Mouse (Mus musculus): ENCODE measurements around the gene R3hdm4.

R3hdm4 gene

DNA sequence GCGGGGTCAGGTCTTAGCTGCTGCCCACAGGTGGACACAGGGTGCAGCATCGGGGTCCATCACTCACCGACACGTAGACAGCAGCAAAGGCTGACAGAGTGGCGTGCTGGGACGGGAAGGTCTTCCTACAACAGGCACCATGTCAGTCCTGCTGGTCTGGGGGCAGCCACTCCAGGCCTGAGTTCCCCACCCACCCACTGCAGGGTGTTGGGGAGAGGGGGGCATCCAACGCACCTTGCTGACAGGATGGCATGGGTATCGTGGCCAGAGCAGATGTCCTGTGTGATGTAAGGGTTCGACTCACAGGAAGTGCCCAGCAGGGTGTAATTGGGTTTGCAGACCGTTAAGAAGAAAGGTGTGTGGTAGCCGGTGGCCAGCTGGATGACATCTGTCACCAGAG, 54.4 kb downstream of the R3hdm4 start:
- no peak for DNase-seq (ENCODE audit: inconsistent ontology term)

DNA sequence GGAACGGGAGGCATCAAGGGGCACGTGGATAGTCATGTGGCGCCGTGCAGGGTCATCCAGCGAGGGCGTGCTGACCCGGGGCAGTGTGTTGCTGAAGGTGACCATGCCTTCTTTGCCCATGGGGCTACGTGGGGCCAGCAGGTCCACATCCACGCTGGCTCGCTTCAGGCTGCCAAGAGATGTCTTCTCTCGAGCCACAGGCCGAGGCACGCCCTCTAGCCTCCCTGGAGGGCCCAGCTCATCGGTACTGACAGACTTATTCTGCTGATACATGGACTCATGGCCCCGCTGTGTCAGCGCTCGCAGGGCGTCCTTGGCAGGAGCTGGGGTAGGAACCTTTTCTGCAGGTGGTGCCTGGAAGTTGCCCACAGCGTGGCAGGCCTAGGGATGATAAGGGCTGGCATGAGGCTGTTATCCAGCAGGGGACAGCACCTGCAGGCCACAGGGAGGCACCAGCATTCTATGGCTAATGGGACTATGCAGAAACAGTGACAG, 55.2 kb downstream of the R3hdm4 start:
- DNase-seq (ENCODE audit: inconsistent ontology term): no peak

DNA sequence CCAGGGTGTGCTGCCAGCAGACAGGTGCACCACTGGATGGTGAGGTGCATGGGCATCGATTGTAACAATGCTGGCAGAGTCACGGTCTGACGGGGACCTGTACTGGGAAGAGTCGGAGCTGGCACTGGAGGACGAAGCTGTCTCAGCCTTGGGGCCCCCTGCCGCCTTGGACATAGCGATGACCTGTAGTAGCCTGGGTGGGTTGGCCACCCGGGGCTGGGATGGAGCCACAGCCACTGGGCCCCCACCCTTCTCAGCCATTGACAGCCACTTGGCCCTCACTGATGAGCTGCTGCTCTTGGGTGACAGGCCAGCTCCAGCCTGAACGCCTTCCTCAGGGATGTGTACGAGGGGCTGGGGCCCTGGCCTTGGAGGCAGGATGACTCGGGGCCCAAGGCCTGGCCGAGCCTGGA, 55.8 kb downstream of the R3hdm4 start:
- no peak for DNase-seq (ENCODE audit: inconsistent ontology term)

DNA sequence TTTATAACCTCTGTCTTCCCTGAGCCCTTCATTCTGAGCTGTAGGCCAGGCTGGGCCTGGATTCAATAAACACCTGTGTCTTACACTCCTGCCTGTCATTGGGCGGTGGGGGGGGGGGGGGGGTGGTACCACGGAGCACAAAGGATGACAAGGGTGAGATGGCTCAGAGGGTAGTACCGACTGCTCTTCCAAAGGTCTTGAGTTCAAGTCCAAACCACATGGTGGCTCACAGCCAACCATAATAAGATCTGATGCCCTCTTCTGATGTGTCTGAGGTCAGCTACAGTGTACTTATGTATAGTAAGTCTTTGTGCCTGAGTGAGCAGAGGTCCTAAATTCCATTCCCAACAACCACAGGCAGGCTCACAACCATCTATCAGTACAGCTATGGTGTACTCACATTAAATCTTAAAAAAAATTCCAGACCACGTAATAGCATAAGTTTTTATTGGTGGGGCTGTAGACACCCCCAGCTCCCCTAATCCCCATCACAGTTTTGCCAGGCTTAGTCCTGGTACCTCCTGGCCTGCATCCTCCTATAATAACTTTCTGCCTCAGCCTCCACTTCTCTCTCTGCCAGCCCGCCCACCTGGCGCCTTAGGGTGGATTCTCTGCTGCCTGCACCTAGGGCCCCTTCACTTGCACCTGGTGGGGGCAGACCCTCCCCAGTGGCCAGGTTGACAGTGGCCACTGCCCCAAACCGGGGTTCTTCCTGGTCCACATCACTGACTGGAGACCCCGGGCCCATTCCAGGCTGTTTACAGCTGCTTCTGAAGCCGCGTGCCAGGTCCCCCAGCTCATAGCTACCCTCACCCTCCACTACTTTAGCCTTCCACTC, 56.4 kb downstream of the R3hdm4 start:
- no peak for DNase-seq (ENCODE audit: inconsistent ontology term)

DNA sequence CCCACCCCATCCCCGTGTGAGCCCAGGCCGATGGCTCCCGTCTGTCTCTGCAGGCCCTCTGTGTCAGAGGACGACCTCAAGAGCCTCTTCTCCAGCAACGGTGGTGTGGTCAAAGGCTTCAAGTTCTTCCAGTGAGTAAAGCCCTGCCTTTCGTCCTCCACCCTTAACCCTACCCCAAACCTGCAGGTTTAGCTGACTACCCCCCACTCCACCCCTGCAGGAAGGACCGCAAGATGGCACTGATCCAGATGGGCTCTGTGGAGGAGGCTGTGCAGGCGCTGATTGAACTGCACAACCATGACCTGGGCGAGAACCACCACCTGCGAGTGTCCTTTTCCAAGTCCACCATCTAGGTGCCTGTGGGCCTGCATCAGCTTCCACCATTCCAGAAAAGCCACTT, 58.1 kb downstream of the R3hdm4 start:
- DNase-seq (ENCODE audit: inconsistent ontology term): no peak

DNA sequence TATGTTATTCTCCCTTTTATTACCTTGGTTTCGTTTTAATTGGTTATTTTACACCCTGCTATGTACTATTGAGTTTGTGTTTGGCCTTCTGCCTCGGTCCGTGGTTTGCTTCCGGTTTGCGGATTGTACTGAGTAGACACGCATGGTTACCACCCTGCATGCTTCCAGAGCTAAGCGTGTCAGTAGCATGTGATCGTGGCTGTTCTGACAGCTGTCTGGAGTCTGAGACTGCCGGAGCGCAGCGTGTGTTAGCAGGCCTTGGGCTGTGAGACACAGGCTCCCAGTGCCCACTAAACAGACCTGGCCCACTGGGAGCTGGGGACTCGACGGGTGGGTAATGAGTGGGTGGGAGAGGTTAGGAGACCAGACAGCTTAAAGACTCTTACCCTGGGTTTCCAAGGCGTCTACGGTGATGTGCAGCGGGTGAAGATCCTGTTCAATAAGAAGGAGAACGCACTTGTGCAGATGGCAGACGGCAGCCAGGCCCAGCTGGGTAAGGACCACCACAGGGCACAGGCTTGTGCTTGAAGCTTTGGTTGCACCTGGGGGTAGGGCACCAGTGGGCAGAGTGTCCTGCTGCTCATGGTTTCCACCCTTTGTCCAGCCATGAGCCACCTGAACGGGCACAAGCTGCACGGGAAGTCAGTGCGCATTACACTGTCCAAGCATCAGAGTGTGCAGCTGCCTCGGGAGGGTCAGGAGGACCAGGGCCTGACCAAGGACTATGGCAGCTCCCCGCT, 58.8 kb downstream of the R3hdm4 start:
- DNase-seq (ENCODE audit: inconsistent ontology term): no peak

DNA sequence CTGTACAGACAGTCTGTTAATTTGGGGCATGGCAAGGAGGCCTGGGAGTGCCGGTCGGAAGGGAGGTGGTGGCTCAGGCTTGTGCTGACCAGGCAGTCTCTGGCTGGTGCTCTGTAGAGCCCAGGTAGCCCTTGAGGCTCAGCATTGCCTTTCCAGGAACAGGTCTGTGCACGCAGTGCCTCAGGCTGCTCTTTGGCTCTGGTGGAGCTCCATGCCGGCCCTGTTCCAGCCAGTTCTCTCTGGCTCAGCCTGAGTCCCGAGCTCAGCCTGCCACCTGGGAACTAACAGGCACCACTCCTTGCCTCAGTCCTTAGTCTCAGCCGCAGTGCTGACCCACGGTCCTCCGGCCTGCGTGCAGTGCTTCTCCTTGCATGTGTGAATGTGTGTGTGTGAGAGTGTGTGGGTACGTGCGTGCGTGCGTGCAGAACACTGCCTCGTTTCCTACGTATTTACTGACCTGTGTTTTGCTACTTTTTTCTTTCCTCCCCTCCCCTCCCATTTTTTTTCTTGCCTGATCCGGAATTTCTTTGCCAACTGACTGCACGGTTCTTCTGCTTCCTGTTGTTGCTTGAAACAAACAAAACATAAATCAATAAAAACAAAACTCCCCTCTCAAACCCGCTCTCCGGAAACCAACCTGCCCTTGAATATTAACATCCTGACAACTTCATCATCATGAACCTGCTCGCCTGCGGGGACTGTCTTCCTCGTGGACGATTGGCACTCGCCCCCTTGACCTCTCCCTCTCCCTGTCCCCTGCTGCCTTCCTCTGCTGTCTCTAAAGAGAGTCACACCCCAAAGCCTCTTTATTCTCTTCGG, 59.6 kb downstream of the R3hdm4 start:
- DNase-seq (ENCODE audit: inconsistent ontology term): no peak

DNA sequence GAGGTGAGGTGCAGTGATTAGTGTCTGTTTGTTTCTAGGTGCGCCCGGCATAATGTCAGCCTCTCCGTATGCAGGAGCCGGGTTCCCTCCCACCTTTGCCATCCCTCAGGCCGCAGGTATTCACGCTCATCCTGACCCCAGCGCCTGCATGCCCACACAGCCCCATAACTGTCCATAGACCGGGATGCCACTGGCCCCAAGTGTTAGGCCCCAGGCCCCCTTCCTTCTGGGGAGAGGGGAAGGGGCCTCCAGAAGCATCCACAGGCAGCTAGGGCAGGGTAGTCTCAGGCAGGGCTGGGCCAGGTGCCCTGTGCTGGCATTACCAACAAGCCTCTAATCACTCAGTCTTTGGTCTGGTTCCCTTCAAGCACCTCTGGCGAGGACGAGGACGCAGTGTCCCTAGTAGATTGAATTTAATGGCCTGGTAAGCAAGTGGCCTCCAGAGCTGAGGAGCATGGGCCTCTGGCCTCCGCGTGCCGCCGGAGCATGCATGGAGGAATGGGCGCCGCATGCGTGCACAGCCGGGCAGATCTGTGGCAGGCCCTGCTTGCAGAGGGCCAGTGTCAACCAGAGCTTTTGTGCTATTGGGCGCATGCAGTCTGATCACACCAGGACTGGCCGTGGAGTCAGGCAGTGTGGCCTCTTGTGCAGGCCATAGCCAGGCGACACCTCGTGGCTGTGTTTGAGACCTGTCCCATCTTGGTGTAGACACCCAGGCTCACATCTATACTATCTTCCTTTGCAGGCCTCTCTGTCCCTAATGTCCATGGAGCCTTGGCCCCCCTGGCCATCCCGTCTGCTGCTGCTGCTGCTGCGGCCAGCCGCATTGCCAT, 60.7 kb downstream of the R3hdm4 start:
- no peak for DNase-seq (ENCODE audit: inconsistent ontology term)

Data from Muller cell, postnatal 12 days (primary cell).